Mouse (Mus musculus) hindbrain, embryonic 13.5 days (tissue): ENCODE data around the gene Slc12a9. TPM values are rescaled to one million over a fixed set of nuclear protein-coding genes. Genes with fewer than 3 reads are reported as not detected.
A peak's percentile ranks its signal among the peaks of the same experiment; 100 is the strongest.

Source experiments
- ATAC-seq: fragments of 200-750 bp; cut with Nextera tagmentation; 2 replicates; pipeline ENCODE4 v1.8.0; 2017; ENCODE audit warnings: moderate TSS enrichment; ENCODE audit not compliant: low FRiP score
- H3K27ac ChIP-seq: fragments of 300-500 bp; sonication (generic); 2 replicates; pipeline ENCODE4 v1.5.1; 2015; ENCODE audit warnings: inconsistent platforms, mild to moderate bottlenecking, moderate library complexity
- H3K27me3 ChIP-seq: fragments of 300-500 bp; sonication (generic); 2 replicates; pipeline ENCODE4 v1.6.1; 2015; ENCODE audit warnings: mild to moderate bottlenecking, inconsistent platforms
- H3K36me3 ChIP-seq: fragments of 300-500 bp; sonication (generic); 2 replicates; pipeline ENCODE4 v1.6.1; 2015; ENCODE audit warnings: mild to moderate bottlenecking, inconsistent platforms
- H3K4me1 ChIP-seq: fragments of 300-500 bp; sonication (generic); replicated peaks from 2 replicates; pipeline ENCODE4 v1.6.1; 2015; ENCODE audit warnings: inconsistent platforms
- H3K4me2 ChIP-seq: fragments of 300-500 bp; sonication (generic); 2 replicates; pipeline ENCODE4 v1.6.1; 2015; ENCODE audit warnings: inconsistent platforms, mild to moderate bottlenecking, moderate library complexity
- H3K4me3 ChIP-seq: fragments of 300-500 bp; sonication (generic); 2 replicates; pipeline ENCODE4 v1.5.1; 2015; ENCODE audit warnings: mild to moderate bottlenecking, inconsistent platforms
- H3K9ac ChIP-seq: fragments of 300-500 bp; sonication (generic); 2 replicates; pipeline ENCODE4 v1.6.1; 2015; ENCODE audit warnings: mild to moderate bottlenecking, inconsistent platforms
- H3K9me3 ChIP-seq: fragments of 300-500 bp; sonication (generic); 2 replicates; pipeline ENCODE4 v1.6.1; 2016; ENCODE audit warnings: inconsistent platforms
- WGBS: fragments of 180-500 bp; shearing (Covaris S2); methylation state at CpG from one replicate; pipeline ENCODE4 v1.1.7; 2015; 5-methylcytosine and 5-hydroxymethylcytosine counted together
- microRNA-seq: library from miRNA; unstranded; fragments of <30 nt; microRNA quantifications from one replicate; pipeline ENCODE4, GENCODE M21; 2016
- polyA plus RNA-seq: library from polyadenylated mRNA; unstranded; fragments of >200 nt; fragmentation: Nextera tagmentation; extraction: Ambion mirVana; gene quantifications from 2 replicates; pipeline ENCODE4 v1.2.1, GENCODE M21; 2015

Gene Slc12a9
- polyA plus RNA-seq, 1 experiment from 2014 or later = 25.8 TPM

DNA sequence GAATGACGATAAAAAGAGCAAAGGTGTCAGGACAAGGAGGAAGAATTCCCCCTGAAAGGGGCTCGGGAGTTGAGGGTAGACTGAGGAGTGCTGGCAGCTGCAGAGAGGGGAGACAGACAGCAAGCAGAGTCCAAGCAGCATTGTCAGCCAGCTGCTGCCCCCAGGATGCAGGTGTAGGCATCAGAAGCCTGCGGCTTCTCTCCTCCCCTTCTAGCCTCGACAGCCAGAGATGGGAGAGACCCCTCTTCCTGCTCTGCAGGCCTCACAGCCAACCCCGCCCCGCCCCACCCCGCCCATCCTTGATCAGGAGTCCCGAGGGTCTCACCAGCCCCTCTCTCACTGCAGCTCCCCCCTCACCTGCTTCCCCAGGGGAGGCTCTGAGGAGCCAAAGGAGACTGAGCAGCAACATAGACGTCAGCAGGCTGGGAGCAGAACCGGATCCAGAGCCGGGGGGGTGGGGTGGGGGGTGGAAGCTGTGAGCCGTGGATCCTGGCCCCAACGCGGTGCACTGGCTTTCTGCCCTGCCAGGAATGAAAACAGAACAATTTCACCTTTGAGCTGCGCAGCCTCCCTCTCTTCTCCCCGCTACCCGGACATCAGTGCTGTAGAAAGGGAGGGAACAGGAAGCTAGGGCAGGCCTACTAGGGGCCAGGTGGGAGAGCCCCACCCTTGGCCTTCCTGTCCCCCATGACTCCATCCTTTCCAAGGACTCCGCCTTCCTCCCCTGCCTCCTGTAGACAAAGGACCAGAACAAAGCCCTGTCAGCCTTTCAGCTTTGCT lies 65.1 kb downstream of the Slc12a9 start:
- Histone ChIP-seq H3K9ac (no peak overlapping the region), H3K27ac (no peak overlapping the region), H3K4me2 (0 out of 2 replicates have a peak overlapping the region, but pooled peaks have one; percentile 19), H3K27me3 (0 out of 2 replicates have a peak, but pooled peaks cover 5% of the 10 kb centered on the region), H3K36me3 (no peaks in the 10 kb centered on the region), H3K4me1 (peaks cover 5% of the 10 kb centered on the region; the same call in 1 of the 2 replicates), H3K4me3 (no peak overlapping the region), H3K9me3 (peaks cover 3% of the 10 kb centered on the region; the same call in 1 of the 2 replicates)
- ATAC-seq = no peak
- WGBS = 28% methylated on average over 17 of the region's 18 CpGs

- Histone ChIP-seq H3K27me3 (0 out of 2 replicates have a peak, but pooled peaks cover 5% of the 10 kb centered on the region), H3K36me3 (no peaks in the 10 kb centered on the region), H3K4me1 (peaks cover 5% of the 10 kb centered on the region; the same call in 1 of the 2 replicates), H3K4me2 (no peak overlapping the region), H3K9ac (no peak overlapping the region), H3K27ac (no peak overlapping the region), H3K4me3 (no peak overlapping the region), H3K9me3 (no peaks in the 10 kb centered on the region)
- ATAC-seq = no peak
- WGBS = 92% methylated on average over 11 of the region's 11 CpGs
Observed at GRCm38 (mm10) chr5:137264787-137265186, 68.6 kb downstream of the Slc12a9 start.

Small RNA genes within 50 kb of the gene (microRNA-seq; reads per million reads assigned to microRNA genes)
- 0.93 reads per million for gene Mir7036
- not detected for gene Mir8116

Other genes with a start within 250 kb of the Slc12a9 start
- gene Trim56, start 217.4 kb downstream of the Slc12a9 start, polyA plus RNA-seq = 2.4 and 2.8 TPM in 2 replicates
- not detected in 2 replicates for gene Muc3, start 184.3 kb downstream of the Slc12a9 start, polyA plus RNA-seq
- gene Muc3a, start 121.2 kb downstream of the Slc12a9 start, polyA plus RNA-seq = 0.12 and 0.13 TPM in 2 replicates
- gene Ache, start 46.1 kb downstream of the Slc12a9 start, polyA plus RNA-seq = 22.2 and 23.8 TPM in 2 replicates
- 12.9 and 14.1 TPM in 2 replicates for gene Ufsp1, start 39.0 kb downstream of the Slc12a9 start, polyA plus RNA-seq
- 105 and 113 TPM in 2 replicates for gene Srrt, start 25.9 kb downstream of the Slc12a9 start, polyA plus RNA-seq
- gene Trip6, start 19.2 kb downstream of the Slc12a9 start, polyA plus RNA-seq = 19.2 and 20.0 TPM in 2 replicates
- 9.2 and 9.4 TPM in 2 replicates for gene Ephb4, start 16.5 kb upstream of the Slc12a9 start, polyA plus RNA-seq
- gene Zan, start 143.5 kb upstream of the Slc12a9 start, polyA plus RNA-seq = 0.06 and 0.08 TPM in 2 replicates
- 82.2 and 85.1 TPM in 2 replicates for gene Pop7, start 168.9 kb upstream of the Slc12a9 start, polyA plus RNA-seq
- 17.9 and 19.5 TPM in 2 replicates for gene Gigyf1, start 185.0 kb upstream of the Slc12a9 start, polyA plus RNA-seq
- gene Epo, start 199.6 kb upstream of the Slc12a9 start, polyA plus RNA-seq = not detected in 2 replicates
- 529 and 536 TPM in 2 replicates for gene Gnb2, start 199.9 kb upstream of the Slc12a9 start, polyA plus RNA-seq
- 256 and 271 TPM in 2 replicates for gene Actl6b, start 219.9 kb upstream of the Slc12a9 start, polyA plus RNA-seq
- gene Tfr2, start 236.2 kb upstream of the Slc12a9 start, polyA plus RNA-seq = 3.4 and 3.8 TPM in 2 replicates